Mouse (Mus musculus): ENCODE results near the gene Ppp1r16b.

DNA sequence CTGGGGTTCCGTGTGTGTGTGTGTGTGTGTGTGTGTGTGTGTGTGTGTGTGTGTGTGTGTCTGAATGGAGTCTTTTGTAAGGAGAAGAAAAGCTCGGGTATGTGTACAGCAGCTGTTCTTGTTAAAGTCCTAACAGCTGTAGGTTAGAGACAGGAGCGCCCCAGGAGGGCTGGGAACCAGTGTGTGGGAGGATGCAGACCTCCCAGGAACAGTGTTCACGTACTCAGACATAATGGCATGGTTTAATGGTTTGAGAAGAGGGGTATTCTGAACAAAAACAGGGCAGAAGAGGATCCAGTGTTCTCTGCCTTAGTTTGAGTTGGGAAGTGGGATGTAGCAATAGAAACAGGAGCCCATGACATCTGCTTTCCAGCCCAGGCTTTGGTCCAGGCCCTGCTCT is 134.1 kb downstream of the Ppp1r16b start:
- TF ChIP-seq CTCF (IDR thresholded peaks at IDR 0.05; ENCODE audit: borderline replicate concordance, control insufficient read depth, extremely low read depth, insufficient read depth, low read length, poor library complexity) (no peak), POLR2A (IDR thresholded peaks at IDR 0.05; ENCODE audit: control insufficient read depth, extremely low read depth, insufficient read depth, low read length, poor library complexity) (no peak)
